Mouse (Mus musculus) midbrain, embryonic 10.5 days (tissue): ENCODE measurements around the gene Mgst3. TPM values are rescaled to one million over a fixed set of nuclear protein-coding genes. Genes with fewer than 3 reads are reported as not detected.

ENCODE experiments used
- microRNA-seq: library from miRNA; unstranded; fragments of <30 nt; microRNA quantifications from one replicate; pipeline ENCODE4, GENCODE M21; 2017
- polyA plus RNA-seq: library from polyadenylated mRNA; unstranded; fragments of >200 nt; fragmentation: Nextera tagmentation; extraction: Ambion mirVana; gene quantifications from 2 replicates; pipeline ENCODE4 v1.2.1, GENCODE M21; 2016

The Mgst3 gene
- polyA plus RNA-seq, 1 experiment from 2014 or later, result 66.2 TPM

Small RNA genes lying within 50 kb of the gene (microRNA-seq; reads per million reads assigned to microRNA genes)
- 6.3 reads per million, percentile 15 among the genes with 10 or more reads in this experiment for gene Gm25911

Other genes with a start within 250 kb of the Mgst3 start
- gene Uck2, start 108.5 kb downstream of the Mgst3 start, polyA plus RNA-seq, result 101 and 109 TPM in 2 replicates
- gene Tmco1, start 85.5 kb downstream of the Mgst3 start, polyA plus RNA-seq, result 85.4 and 87.1 TPM in 2 replicates
- 42.6 and 46.5 TPM in 2 replicates for gene Aldh9a1, start 43.9 kb downstream of the Mgst3 start, polyA plus RNA-seq
- not detected in 2 replicates for gene Lrrc52, start 72.9 kb upstream of the Mgst3 start, polyA plus RNA-seq
- 2.2 and 3.2 TPM in 2 replicates for gene Rxrg, start 204.5 kb upstream of the Mgst3 start, polyA plus RNA-seq